In the genomic region with DNA sequence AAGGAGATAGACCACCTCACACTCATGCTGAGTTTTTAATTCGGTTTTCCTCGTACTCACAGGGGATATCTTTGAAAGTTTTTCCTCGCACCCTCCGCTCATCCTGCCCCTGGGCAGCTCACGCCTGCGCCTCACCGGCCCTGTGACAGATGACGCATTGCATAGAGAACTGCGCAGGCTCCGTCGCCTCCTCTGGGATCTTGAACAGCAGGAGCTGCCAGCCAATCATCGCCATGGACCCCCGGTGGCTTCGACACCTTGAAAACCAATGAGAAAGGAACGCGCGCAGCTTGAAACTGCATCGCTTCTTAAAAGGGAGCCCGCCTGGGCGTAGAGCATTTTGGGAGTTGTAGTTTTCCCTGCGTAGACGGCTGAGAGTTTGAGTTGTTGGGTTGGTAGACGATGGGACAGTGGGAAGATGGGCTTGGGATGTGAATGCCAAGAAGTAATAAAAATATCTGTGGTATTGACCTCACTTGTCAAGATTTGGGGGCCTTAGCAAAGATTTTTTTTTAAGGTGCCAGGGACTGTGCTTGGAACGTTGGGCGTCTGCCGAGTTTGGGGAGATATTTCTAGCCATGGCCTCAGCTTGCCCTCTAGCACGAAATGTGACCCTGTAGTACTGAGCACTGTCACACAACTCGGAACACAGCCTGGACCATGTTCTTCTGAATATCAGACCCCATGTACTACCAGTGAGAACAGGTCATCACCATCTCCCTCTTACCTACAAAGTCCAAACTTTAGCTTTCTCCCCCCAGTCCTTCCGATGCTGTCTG, we compare ENCODE assay signal across 1 mouse cellular context.
TF ChIP-seq lines count a peak whose summit lies in the region.

No protein-coding gene starts in this region.

TF ChIP-seq in myocyte, 11 proteins besides CTCF, POLR2A, EP300 and RAD21 (continued from another document):
- peak; percentile 24 for TF ChIP-seq POLR2AphosphoS2 (IDR thresholded peaks at IDR 0.05; ENCODE audit: insufficient read length, low read depth)
- no peak for TF ChIP-seq REST (IDR thresholded peaks at IDR 0.05; ENCODE audit: insufficient read depth, insufficient read length)
- no peak for TF ChIP-seq SRF (IDR thresholded peaks at IDR 0.05; ENCODE audit: control insufficient read depth, insufficient read length, low read depth)
- peak; percentile 90 for TF ChIP-seq E2F4 (IDR thresholded peaks at IDR 0.05; ENCODE audit: insufficient read depth)
- TF ChIP-seq MYOD1 (IDR thresholded peaks at IDR 0.05; ENCODE audit: control insufficient read depth in 1 of 3, insufficient read length in 2 of 3, low read depth in 2 of 3), result no peak
- TF ChIP-seq USF1 (IDR thresholded peaks at IDR 0.05; ENCODE audit: low read depth), result no peak
